Mouse (Mus musculus) myocyte (in vitro differentiated cells): Measurements from ENCODE around the gene St5. TPM values are rescaled to one million over a fixed set of nuclear protein-coding genes. Genes with fewer than 3 reads are reported as not detected.

ENCODE experiments used
- H3K27me3 ChIP-seq: one replicate; pipeline ENCODE4 v1.6.1; 2011; ENCODE audit not compliant: control insufficient read depth, insufficient read depth, insufficient read length
- H3K36me3 ChIP-seq: one replicate; pipeline ENCODE4 v1.6.1; 2011; ENCODE audit not compliant: control insufficient read depth, insufficient read depth
- H3K4me2 ChIP-seq: one replicate; pipeline ENCODE4 v1.6.1; 2011; ENCODE audit warnings: low read depth, control low read depth
- H3K4me3 ChIP-seq: one replicate; pipeline ENCODE4 v1.5.1; 2011; ENCODE audit warnings: mild to moderate bottlenecking, control low read depth, moderate library complexity
- H3K79me2 ChIP-seq: one replicate; pipeline ENCODE4 v1.6.1; 2011; ENCODE audit not compliant: control insufficient read depth, insufficient read depth
- H3ac ChIP-seq: one replicate; pipeline ENCODE4 v1.6.1; 2011; ENCODE audit not compliant: control insufficient read depth, insufficient read length
- CEBPB ChIP-seq: IDR thresholded peaks from 2 replicates; pipeline ENCODE4 v1.6.1; 2011; ENCODE audit warnings: mild to moderate bottlenecking, moderate library complexity; ENCODE audit not compliant: poor library complexity, insufficient read depth, severe bottlenecking
- E2F4 ChIP-seq: IDR thresholded peaks from one replicate; pipeline ENCODE4 v1.6.1; 2011; ENCODE audit warnings: mild to moderate bottlenecking, control low read depth, moderate library complexity; ENCODE audit not compliant: insufficient read depth
- MAX ChIP-seq: IDR thresholded peaks from one replicate; pipeline ENCODE4 v1.6.1; 2011; ENCODE audit warnings: low read depth, mild to moderate bottlenecking, control low read depth
- MYOD1 ChIP-seq, 3 experiments: IDR thresholded peaks; one replicate each; pipeline ENCODE4 v1.6.1; 2011; ENCODE audit warnings: control low read depth in 2 of 3, low read depth in 2 of 3, mild to moderate bottlenecking in 2 of 3, moderate library complexity in 1 of 3; ENCODE audit not compliant: insufficient read length in 2 of 3, control insufficient read depth in 1 of 3
- MYOG ChIP-seq, 3 experiments: IDR thresholded peaks; one replicate each; pipeline ENCODE4 v1.6.1; 2011; ENCODE audit warnings: control low read depth in 2 of 3, low read depth in 2 of 3, mild to moderate bottlenecking in 2 of 3; ENCODE audit not compliant: insufficient read length in 2 of 3, control insufficient read depth in 1 of 3, insufficient read depth in 1 of 3
- POLR2A ChIP-seq: IDR thresholded peaks from one replicate; pipeline ENCODE4 v1.6.1; 2011; ENCODE audit warnings: low read depth, mild to moderate bottlenecking, control low read depth, moderate library complexity; ENCODE audit not compliant: insufficient read length
- POLR2AphosphoS2 ChIP-seq: IDR thresholded peaks from one replicate; pipeline ENCODE4 v1.6.1; 2011; ENCODE audit warnings: low read depth, control low read depth; ENCODE audit not compliant: insufficient read length
- REST ChIP-seq: IDR thresholded peaks from one replicate; pipeline ENCODE4 v1.6.1; 2011; ENCODE audit warnings: mild to moderate bottlenecking, control low read depth, moderate library complexity; ENCODE audit not compliant: insufficient read depth, insufficient read length
- SRF ChIP-seq: IDR thresholded peaks from one replicate; pipeline ENCODE4 v1.6.1; 2011; ENCODE audit warnings: low read depth; ENCODE audit not compliant: control insufficient read depth, insufficient read length
- TCF12 ChIP-seq: IDR thresholded peaks from one replicate; pipeline ENCODE4 v1.6.1; 2011; ENCODE audit warnings: mild to moderate bottlenecking, control low read depth; ENCODE audit not compliant: poor library complexity, insufficient read depth, severe bottlenecking
- TCF3 ChIP-seq: IDR thresholded peaks from one replicate; pipeline ENCODE4 v1.6.1; 2011; ENCODE audit warnings: low read depth, control low read depth; ENCODE audit not compliant: insufficient read length
- USF1 ChIP-seq: IDR thresholded peaks from one replicate; pipeline ENCODE4 v1.6.1; 2011; ENCODE audit warnings: low read depth, mild to moderate bottlenecking, control low read depth, moderate library complexity
- polyA plus RNA-seq: library from polyadenylated mRNA; unstranded; fragments of >200 nt; fragmentation: generic; extraction: Trizol; gene quantifications from one replicate; pipeline ENCODE4 v1.2.1, GENCODE M21; 2012; ENCODE audit warnings: missing spikeins

The St5 gene
- polyA plus RNA-seq, 1 experiment: 34.1 TPM

DNA sequence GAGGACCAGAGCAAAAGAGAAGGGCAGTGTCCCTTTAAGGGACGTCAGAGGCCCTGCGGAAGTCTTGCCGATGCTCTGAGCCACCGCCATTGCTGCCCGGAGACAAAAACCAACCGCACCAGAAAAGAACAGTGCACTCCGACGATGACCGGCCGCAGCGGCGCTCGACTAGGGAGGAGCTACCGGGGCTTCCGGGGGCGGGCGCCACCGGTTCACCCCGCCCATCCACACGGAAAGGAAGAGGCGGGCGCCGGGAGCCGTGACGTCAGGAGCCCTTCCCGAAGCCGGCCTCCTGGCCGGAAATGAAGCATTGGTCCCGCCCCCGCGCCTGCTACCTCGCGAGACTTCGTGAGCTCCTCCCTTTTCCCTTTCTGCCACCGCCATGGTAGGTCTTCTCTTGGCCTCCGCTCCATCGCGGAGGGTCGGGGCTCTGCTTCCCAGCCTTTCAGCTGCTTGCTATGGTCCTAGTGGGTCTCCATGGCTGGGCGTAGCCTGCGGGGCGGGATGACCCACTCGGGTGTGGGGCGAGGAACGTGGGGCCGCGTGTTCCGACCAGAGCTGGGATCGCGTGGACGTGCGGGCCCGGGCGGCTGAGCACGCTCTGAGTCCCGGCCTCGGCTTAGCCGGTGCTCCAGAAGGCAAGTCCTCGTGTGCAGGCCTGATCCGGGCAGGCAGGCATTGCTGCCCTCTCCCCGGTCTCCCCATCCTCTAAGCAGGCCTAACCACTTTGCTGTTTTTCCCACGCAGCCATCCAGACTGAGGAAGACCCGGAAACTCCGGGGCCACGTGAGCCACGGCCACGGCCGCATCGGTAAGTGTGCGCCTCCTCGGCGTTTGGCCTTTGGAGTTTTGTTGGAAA is 184.3 kb downstream of the St5 start, which contains the start of gene Rpl27a:
Gene Rpl27a, plus strand, starts transcription at position 310 of the 859 bp plus-strand sequence.
- Histone ChIP-seq H3K79me2 (peaks cover 30% of the 10 kb centered on the region), H3K36me3 (peaks cover 32% of the 10 kb centered on the region), H3K4me2 (peak within 1 kb of the TSS; percentile 98), H3K4me3 (peak within 1 kb of the TSS; percentile 99), H3ac (peak within 1 kb of the TSS; percentile 96), H3K27me3 (no peaks in the 10 kb centered on the region)
- TF ChIP-seq MYOG (IDR thresholded peaks at IDR 0.05; ENCODE audit: control insufficient read depth in 1 of 3, insufficient read depth in 1 of 3, insufficient read length in 2 of 3, low read depth in 2 of 3) (peak in 1 of 3 experiments; percentile 5), CEBPB (no peak), MYOD1 (IDR thresholded peaks at IDR 0.05; ENCODE audit: control insufficient read depth in 1 of 3, insufficient read length in 2 of 3, low read depth in 2 of 3) (peak in 1 of 3 experiments; percentile 14), SRF (peak; percentile 51), REST (peak; percentile 8), POLR2A (peak; percentile 87), USF1 (peak; percentile 41), E2F4 (no peak), POLR2AphosphoS2 (peak; percentile 86)

- H3K4me3 ChIP-seq: peak overlapping the region; percentile 99
- H3K27me3 ChIP-seq: no peaks in the 10 kb centered on the region
- peaks cover 30% of the 10 kb centered on the region for H3K79me2 ChIP-seq
- TF ChIP-seq SRF (no peak), CEBPB (no peak), POLR2A (no peak), MAX (no peak), USF1 (no peak), E2F4 (no peak), REST (no peak), MYOD1 (IDR thresholded peaks at IDR 0.05; ENCODE audit: control insufficient read depth in 1 of 3, insufficient read length in 2 of 3, low read depth in 2 of 3) (no peak), POLR2AphosphoS2 (no peak), TCF3 (no peak), MYOG (IDR thresholded peaks at IDR 0.05; ENCODE audit: control insufficient read depth in 1 of 3, insufficient read depth in 1 of 3, insufficient read length in 2 of 3, low read depth in 2 of 3) (no peak), TCF12 (no peak)
- peak overlapping the region; percentile 96 for H3ac ChIP-seq
- peaks cover 25% of the 10 kb centered on the region for H3K36me3 ChIP-seq
- peak overlapping the region; percentile 83 for H3K4me2 ChIP-seq
These were observed 185.2 kb downstream of the St5 start for GRCm38 (mm10) chr7:109518036-109518681.

DNA sequence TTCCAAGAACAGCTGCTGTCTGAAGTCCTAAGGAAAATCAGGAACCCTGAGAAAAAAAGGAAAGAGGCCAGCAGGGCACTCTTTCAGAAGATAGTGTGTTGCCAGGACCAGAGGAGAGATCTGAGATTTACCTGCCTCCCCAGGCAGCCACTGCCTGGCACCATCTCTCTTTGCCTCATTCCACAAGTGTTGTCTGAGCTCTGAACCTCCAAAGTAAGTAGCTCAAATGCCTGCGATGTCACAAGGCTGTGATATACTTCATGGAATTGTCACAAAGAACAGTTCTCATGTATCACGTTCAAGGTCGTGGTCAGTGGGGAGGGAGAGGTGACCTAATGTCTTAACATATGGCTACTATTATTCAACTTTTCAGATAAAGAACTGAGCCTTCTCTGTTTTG is 186.9 kb downstream of the St5 start:
- TF ChIP-seq USF1: no peak
- TF ChIP-seq MYOD1 (IDR thresholded peaks at IDR 0.05; ENCODE audit: control insufficient read depth in 1 of 3, insufficient read length in 2 of 3, low read depth in 2 of 3): no peak
- TF ChIP-seq SRF: no peak
- no peak for TF ChIP-seq TCF12
- TF ChIP-seq CEBPB: no peak
- TF ChIP-seq TCF3: no peak
- no peak for TF ChIP-seq POLR2A
- no peak for TF ChIP-seq REST
- no peak for TF ChIP-seq E2F4
- TF ChIP-seq POLR2AphosphoS2: no peak
- no peak for TF ChIP-seq MAX
- no peak for TF ChIP-seq MYOG (IDR thresholded peaks at IDR 0.05; ENCODE audit: control insufficient read depth in 1 of 3, insufficient read depth in 1 of 3, insufficient read length in 2 of 3, low read depth in 2 of 3)
- no peak overlapping the region for H3ac ChIP-seq
- H3K4me3 ChIP-seq: no peak overlapping the region
- no peaks in the 10 kb centered on the region for H3K27me3 ChIP-seq
- H3K79me2 ChIP-seq: peaks cover 25% of the 10 kb centered on the region
- no peak overlapping the region for H3K4me2 ChIP-seq
- peaks cover 8% of the 10 kb centered on the region for H3K36me3 ChIP-seq

GRCm38 (mm10) chr7:109511838-109512237 is 191.6 kb downstream of the St5 start:
- H3K27me3 ChIP-seq: no peaks in the 10 kb centered on the region
- H3K4me3 ChIP-seq: no peak overlapping the region
- no peaks in the 10 kb centered on the region for H3K79me2 ChIP-seq
- H3K36me3 ChIP-seq: no peaks in the 10 kb centered on the region
- H3K4me2 ChIP-seq: no peak overlapping the region
- H3ac ChIP-seq: no peak overlapping the region
- TF ChIP-seq USF1 (no peak), MAX (no peak), REST (no peak), POLR2A (no peak), TCF12 (no peak), MYOG (IDR thresholded peaks at IDR 0.05; ENCODE audit: control insufficient read depth in 1 of 3, insufficient read depth in 1 of 3, insufficient read length in 2 of 3, low read depth in 2 of 3) (no peak), TCF3 (no peak)
